Mouse (Mus musculus): ENCODE results near the gene Marc2. TPM values are rescaled to one million over a fixed set of nuclear protein-coding genes. Genes with fewer than 3 reads are reported as not detected.

The Marc2 gene
- polyA plus RNA-seq, 1 experiment from 2014 or later, result 177 TPM

MicroRNAs within 50 kb of the gene (microRNA counts, 519-probe panel; counts per million panel counts)
- microRNA mmu-miR-1981, result not detected

Small RNAs within 50 kb of the gene (microRNA-seq; reads per million reads assigned to microRNA genes)
- gene Mir1981, result 86.7 reads per million, percentile 51 among the genes with 10 or more reads in this experiment

Other genes starting within 250 kb of the Marc2 start
- gene Hlx, start 113.8 kb downstream of the Marc2 start, polyA plus RNA-seq (2014; fragmentation: Nextera tagmentation; extraction: Ambion mirVana), result 6.9 and 8.0 TPM in 2 replicates
- 0.28 and 0.41 TPM in 2 replicates for gene Marc1, start 35.1 kb downstream of the Marc2 start, polyA plus RNA-seq (2014; fragmentation: Nextera tagmentation; extraction: Ambion mirVana)
- gene C130074G19Rik, start 36.8 kb upstream of the Marc2 start, polyA plus RNA-seq (2014; fragmentation: Nextera tagmentation; extraction: Ambion mirVana), result 2.2 and 2.3 TPM in 2 replicates
- 2.4 and 3.0 TPM in 2 replicates for gene Mark1, start 153.1 kb upstream of the Marc2 start, polyA plus RNA-seq (2014; fragmentation: Nextera tagmentation; extraction: Ambion mirVana)